Mouse (Mus musculus) hindlimb bud, embryonic 11.5 days (tissue): ENCODE results near the gene Akap10.
"Not testable (repeated sequence)": the region's sequence is repeated elsewhere in the genome, so short reads cannot be mapped to it uniquely, and the experiment has no call there.

ENCODE experiments used
- DNase-seq: peaks from one replicate; pipeline ENCODE4 v3.0.0-alpha.2; 2012; ENCODE audit warnings: low read depth, low spot score; ENCODE audit errors: extremely low spot score

The Akap10 gene

DNA sequence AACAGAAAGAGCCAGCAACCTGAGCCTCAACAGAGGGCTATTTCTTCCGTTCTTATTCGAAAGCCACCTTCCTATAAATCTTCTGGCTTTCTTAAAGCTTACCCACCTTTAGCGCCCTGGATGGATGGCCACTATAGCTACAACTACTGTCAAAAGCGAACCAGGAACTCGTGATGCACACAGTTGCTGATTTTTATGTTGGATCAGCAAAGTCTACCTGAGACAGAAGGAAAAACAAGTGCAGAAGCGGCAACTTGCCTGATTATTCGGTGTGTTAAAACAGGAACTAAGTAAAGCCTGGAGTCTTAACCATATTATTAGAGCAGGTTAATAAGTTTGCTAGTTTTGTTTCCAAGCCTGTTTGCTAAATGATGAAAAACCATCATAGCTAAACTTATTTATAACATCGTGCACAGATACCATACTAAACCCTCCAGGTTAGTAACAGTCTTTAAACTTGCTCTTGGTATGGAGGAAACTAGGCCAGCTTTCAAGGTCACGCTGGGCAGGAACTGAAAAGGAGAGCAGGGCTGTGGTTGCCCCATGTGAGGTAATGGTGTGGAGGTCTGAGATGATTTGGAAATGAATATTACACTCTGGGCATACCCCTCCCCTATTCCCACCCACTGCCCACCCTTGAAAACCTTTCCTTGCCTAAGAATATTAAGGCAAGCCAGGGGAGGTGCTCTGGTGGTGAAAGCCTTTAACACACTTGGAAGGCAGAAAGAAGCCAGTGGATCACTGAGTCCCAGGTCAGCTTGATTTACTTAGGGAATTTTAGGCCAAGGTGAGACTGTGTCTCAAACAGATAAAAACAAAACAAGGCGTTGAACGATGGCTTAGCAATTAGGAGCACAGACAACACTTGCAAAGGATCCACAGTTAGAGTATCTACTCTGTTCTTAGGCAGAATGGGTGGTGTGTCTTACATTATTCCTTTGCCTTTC, 861 bp upstream of the Akap10 start:
- DNase-seq: no peak

DNA sequence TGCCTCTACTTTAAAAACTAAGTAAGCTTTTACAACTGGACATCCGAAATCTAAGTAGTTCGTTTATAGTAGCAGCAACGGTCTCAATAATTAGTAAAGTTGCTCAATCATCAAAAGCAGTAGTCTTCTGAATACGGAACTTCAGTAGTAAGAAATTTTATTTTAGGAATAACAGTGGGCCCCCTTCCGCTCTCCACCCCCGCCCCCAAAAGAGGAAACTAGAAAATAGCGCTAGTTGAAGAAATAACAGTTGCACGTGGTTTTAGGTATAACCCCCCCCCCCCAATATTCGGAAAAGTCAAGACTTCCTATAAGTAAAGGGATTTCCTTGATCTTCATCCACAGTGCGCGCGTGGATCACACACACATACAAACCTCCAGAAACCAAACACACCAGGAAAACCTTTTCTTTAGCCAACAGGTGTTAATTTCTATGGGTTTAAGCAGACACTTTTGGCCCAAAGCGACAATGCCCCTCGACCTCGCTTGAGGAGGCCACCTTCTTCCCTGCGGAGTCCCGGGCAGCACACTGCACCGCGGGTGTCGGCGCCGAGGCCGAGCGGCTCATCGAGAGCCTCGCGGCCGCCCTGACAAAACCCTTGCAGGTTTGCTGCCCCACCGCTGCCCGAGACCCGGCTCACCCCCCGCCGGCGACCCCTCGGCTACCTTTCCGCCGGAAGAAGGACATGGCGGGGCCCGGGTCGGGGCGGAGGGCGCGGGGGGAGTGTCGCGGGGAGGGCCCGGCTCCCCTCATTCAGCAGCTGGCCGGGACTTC, 542 bp downstream of the Akap10 start:
- DNase-seq: no peak

DNA sequence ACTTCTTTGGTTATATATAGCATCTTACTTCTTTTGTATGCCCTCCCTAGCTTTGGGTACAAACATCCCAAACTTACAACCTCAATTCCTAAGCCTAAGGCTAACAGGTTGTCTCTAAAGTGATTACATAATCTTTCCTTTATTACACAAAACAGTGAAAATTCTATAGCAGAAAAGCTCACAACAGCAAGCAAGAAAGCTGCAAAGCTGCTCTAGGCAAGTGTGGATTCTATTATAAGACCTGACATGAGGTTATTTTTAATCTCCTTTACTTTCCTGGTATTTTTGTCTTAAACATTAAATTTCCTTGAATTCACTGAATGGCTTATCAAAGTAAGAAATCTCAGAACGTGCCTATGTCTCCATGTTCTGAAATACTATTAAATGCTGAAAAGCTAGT, 6.7 kb downstream of the Akap10 start:
- no peak for DNase-seq

DNA sequence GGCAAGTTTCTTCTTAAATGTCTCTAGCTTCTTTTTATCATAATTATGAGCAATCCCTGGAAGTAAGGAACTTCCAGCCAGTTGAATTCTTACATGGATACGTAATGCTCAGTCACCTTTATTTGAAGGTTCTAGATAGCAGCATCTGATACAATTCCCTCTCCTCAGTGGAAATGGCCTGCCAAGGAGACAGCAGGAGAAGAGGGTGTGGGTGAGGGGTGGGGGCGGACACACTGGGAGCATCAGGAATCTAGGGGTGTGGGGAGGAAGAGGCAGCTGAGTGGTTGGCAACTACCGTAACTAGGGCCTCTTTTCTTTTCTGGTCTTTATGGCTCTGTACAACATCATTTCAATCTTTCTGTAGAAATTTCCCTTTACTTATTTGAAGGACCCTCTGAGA, 10.3 kb downstream of the Akap10 start:
- DNase-seq: no peak

DNA sequence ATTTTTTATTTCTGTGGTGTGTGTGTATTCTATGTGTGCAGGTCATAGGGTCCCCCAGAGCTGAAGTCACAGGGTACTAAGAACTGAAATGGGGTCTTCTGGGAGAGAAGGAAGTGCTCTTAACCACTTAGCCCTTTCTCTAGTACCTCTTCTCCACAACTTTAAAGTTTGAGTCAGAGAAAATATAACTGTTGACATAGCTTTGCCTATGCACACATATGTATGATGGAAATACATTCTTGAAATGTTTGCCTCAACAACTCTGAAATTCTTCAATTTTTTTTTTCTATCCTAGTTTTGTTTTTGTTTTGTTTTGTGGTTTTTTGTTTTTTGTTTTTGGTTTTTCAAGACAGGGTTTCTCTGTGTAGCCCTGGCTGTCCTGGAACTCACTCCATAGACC, 21.7 kb downstream of the Akap10 start:
- DNase-seq: no peak

DNA sequence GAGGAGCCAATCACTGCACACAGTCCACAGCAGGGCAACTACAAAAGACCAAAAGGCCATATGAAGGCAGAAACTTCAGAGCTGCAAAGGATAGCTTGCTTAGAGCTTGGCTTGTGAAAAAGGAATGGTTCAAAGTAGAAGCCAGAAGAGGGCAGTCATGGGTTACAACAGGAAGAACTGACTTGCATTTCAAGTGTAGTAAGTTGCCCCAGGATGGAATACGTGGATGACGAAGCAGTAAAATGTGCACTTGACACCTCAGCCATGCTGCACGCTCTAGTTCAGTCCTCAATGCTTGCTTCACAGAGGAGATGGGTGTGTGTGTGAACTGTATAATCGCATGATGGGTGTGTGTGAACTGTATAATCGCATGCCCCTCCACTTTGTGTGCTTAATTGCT, 47.9 kb downstream of the Akap10 start:
- no peak for DNase-seq

DNA sequence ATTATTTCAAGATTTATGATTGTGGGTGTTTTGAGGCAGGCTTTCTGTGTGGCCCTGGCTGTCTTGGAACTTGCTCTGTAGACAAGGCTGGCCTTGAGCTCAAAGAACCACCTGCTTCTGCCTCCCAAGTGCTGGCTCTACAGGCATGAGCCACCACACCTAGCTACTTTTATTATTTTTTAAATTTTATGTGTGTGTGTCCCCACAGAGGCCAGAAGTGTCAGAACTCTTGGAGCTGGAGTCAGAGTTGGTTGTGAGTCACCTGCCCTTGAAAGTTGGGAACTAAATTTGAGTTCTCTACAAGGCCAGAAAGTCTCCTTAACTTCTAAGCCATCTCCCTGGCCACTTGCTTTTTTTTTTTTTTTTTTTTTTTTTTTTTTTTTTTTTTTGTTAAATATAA, 50.1 kb downstream of the Akap10 start:
- DNase-seq: no peak

DNA sequence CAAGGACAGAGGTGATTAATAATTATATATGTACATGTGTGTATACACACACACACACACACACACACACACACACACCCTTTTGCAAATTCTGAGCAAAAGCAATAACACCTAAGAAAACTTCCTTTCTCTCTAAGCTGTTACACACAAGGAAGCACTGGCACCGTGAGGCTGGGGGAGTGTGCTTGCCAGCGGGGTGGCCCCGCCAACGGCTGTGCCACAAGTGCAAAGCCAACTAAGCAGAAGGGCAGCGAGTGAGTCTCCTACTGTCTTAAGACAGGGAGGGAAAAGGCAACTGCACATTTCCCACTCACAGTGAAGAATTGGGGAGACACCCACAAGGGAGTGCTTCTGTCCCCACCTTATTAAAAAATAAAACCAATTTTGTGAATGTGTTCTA, 58.2 kb downstream of the Akap10 start:
- no peak for DNase-seq

DNA sequence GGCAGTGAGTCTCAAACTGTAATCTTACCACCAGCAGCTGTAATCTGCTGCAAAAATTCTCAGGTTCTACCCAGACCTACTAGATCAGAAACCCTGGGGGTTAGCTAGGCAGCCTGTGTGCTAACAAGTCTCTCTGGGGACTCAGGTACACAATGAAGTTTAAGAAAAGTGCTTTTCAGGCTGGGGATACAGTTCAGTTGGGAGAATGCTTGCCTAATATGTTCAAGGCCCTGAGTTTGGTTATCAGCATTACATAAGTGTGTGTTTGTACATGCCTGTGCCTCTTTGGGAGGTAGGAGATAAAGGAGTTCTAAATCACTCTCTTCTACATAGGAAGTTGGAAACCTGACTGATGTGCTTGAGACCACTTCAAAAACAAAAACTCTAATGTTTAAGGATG, 63.2 kb downstream of the Akap10 start:
- DNase-seq: no peak

DNA sequence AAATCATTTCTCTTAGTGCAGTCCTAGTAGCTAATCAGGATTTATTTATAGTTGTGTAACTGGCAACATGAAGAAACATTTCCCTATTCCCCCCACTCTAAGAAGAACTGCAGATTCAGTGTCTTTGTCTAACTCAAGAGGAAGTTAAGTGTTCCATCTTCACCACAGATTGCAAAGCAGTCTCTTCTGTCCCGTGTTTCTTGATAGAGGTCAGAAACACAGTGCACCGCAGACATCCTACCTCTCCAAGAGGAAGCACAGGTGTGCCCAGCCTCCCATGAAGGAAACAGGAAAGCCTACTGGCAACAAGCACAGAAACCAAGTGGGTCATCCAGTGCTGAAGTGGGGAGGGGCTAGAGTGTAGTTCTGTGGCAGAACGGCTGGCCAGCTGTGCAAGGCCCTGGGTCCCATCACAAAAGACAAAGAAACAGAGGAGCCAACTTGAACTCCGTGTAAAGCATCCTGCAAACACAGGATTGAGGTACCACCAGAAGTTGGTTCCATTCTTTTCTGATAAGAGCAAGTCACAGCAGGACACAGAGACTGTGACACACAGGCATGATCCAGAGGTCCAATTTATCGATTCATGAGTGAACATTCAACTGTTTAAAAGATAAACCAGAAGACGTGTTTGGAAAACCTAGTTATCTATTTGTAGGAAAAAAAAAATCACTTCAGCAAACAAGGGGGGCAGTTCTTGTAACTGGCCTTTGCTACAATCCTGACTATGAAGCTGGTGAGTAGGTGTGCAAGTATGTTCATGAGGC, 68.1 kb downstream of the Akap10 start:
- DNase-seq: no peak

DNA sequence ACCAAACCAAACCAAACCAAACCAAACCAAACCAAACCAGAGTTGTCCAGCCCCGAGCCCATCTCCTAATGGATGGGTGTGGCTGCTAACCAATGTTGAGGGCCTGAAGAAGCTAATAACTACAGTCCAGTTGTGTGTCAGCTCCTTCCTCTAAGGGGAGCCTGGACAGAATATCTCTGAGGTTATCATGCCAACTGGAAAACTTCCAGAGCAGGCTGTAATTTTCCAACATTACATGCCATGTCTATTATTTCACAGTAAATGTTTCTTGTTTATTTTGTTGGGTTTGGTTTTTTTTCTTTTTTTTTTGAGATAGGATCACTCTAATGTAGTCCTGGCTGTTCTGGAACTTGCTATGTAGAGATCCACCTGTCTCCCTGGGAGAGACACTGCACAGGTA, 70.7 kb downstream of the Akap10 start:
- DNase-seq: no peak

DNA sequence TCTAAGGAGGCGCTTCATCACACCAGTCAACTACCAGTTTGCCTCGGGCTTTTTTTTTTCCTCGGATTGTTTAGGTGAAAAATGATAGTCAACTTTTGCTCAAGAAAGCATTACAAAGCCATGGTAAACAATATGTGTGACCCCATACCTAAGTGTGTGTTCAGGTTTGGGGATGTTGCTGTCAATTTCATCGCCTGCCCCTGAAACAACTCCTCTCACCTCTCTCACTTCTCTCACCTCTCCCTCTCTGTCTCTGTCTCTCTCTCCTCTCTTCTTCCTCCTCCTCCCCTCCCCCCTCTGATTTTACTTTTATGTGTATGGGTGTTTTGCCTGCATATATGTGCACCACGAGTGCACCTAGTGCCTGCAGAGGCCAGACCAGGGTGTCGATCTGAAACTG, 74.5 kb downstream of the Akap10 start:
- no peak for DNase-seq

DNA sequence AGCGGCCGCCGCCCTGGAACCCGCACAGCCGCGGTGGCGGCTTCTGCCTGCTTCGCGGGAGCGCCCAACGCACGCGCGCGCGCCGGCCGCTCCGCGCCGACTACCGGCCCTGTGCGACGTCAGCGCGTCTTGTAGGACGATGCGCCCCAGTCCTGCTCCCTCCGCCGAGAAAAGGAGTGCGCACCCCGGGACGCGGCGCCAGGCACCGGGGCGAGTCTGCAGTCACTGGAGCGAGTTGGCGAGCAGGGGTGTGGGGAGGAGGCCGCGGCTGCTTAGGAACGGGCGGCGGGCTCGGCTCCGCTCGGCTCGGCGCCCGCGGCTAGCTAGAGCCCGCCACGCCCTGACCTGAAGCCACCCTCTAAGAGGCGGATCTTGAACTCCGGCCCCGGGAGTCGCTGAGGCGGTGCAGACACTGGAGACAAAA, 75.1 kb downstream of the Akap10 start, which contains the start of gene Ulk2:
TSS of gene Ulk2 (minus strand) at position 86 of the 424 bp plus-strand sequence.
- peak; percentile 44 for DNase-seq

DNA sequence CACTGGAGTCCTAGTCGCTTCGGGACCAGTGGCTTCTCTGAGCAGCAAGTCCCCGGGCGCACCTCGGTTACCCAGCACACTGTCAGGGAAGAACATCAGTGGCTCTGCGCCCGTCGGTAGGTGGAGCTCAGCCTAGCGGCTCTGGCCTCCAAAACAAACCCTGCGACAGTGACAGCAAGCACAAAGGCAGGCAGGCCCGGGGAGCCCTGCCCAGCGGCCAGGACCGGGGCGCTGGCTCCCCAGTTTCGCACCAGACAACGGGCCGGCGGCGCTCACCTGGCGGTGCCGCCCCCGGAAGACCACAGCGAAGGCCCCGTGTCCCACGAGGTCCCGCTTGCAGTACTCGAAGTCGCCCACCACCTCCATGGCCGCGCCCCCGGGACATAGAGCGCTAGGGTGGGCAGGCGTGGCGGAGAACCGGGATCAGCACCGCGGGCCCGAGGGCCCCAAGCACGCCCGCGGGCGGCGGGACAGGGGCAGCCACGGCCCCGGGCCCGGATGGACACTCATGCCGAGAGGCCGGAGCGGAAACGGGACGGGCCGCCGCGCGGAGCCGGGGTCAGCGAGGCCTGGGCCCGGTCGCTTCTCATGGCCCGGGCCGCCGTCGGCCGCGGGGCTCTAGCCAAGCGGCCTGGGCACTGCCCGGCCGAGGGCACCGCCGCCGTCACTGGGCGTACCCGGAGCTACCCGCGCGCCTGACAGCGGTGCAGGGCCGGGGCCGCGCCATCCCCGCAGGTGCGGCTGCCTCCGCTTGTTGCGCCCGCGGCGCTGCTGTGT, 75.7 kb downstream of the Akap10 start:
- DNase-seq: no peak

DNA sequence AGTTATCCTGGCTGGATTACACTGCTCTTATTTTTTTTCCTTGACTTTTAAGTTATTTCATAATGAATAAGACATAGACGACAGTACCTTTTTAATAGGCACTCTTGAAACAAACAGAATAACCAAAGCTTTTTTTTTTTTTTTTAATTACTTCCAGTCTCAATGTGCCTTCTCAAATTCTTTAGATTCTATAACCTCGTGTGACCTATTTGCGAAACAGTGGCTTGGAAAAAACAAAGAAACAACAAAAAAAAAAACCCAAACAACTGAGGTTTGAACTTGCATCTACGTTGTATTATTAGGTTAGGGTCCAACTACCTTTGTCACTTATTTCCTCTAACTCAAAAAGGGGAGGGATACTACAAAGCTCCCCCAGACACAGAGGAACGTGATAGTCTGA, 76.4 kb downstream of the Akap10 start:
- DNase-seq: peak; percentile 30

DNA sequence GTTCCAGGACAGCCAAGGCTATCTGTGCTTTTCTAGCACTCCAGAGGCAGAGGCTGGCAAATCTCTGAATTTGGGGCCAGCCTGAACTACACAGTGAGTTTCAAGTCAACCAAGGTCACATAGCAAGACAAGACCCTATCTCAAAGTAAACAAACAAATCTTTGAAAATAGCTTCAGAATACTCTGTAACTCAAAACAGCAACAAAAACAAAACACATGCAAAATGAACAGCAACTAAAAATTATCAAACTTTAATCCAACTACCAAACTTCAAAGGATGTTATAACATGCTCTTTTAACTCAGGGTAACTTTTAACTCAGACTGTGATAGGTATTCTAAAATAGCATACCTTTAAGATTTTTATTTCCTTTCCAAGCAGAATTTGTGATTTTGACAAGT, 77.1 kb downstream of the Akap10 start:
- DNase-seq: no peak

DNA sequence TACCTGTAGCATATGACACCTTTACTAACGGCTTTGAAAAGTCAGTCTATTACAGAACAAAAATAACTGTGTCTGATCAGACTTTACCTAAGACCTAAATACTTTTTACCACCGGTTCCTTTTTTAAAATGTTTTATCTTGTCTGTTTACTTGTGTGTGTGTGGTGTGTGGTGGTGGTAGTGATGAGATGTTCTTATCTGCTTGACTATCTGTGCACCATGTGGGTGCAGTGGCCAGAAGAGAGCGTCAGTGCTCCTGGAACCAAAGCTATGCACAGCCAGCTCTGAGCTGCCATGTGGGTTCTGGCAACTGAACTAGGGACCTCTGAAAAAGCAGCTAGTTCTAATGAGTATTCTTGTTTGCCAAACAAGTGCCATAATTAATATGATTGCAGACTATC, 78.9 kb downstream of the Akap10 start:
- DNase-seq: no peak

DNA sequence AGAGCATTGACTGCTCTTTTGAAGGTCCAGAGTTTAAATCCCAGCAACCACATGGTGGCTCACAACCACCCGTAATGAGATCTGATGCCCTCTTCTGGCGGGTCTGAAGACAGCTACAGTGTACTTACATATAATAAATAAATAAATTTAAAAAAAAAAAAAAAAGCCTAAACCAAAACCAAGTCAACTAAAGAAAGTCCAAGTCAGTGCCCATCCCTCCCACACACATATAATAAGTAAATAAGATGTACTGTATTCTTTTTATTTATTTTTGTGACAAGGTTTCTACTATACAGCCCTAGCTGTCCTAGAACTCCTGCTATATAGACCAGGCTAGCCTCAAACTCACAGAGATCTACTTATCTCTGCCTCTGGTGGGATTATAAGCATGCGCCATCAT, 89.4 kb downstream of the Akap10 start:
- not testable (repeated sequence) for DNase-seq

DNA sequence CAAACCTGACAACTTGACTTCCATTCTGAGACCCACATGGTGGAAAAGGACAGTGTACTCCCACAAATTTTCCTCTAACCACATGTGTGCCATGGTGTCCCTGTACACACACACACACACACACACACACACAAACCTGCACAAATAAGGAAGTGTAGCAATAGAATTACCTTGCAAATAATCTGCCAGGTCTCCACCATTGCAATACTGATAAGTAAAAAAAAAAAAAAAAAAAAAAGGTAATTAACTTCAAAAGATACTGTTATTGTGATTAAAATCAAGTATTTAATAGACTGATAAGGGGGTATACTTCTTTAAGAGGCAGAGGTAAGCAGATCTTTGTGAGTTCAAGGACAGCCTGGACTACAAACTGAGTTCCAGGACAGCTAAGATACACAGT, 90.1 kb downstream of the Akap10 start:
- DNase-seq: no peak

DNA sequence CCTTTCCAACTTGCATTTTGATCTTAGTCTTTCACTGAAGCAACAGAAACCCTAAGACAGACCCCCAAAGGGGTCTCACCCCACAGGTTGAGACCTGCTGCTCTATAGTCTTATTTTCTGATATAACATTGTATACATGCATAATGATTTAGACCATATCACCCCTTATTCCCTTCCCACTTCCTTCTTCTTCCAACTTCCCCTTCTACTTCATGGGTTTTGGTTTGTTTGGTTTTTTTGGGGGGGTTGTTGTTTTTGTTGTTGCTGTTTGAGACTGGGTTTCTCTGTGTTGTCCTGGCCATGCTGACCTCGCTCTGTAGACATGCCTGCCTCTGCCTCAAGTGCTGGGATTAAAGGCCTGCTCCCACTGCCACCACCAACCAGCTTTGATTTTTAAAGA, 90.9 kb downstream of the Akap10 start:
- no peak for DNase-seq
